Mouse (Mus musculus): ENCODE measurements around the gene Mms19. TPM values are rescaled to one million over a fixed set of nuclear protein-coding genes. Genes with fewer than 3 reads are reported as not detected.

The Mms19 gene
- polyA plus RNA-seq (2014; fragmentation: Illumina TruSeq; extraction: RNeasy Lipid Tissue Mini Kit (QIAGEN cat#74804); ENCODE audit: low read depth, low replicate concordance), result 13.2 TPM

DNA sequence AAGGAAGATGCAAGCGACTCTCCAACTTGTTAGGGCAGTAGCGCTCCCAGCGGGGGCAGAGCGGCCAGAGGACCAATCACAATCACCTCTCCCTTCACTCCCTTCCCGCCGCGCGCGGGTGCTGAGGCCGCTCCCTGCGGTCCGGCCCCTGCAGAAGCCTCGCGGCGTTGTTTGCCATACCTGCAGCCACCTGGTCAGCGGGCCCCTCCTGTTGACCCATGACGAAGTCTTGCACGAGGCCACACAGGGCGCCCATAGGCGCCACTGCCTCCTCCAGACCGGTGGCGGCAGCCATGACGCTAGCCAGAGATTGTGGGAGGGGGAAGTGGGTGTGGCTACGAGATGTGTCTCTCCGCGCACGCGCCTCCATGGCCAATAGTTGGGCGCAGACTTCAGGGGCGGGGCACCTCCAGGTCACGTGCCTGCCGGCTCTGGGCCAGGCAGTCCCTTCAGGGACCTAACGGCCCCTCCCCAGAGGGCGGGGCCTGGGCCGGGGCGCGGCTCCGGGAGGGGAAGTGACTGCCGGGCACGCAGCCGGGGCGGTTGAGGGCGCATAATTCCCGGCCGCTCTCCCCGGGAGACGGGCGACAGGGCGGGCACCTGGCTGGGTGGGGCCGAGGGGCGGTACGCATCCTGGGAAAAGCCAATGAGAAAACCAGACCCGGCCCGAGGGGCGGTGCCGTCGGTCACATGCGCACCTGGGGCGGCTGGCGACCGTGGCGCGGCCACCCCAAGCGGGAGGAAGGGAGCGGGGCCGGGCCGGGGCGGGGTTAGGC lies at the start of gene Mms19:
Gene Mms19 (minus strand): TSS at position 339 of the 776 bp plus-strand sequence.

DNA sequence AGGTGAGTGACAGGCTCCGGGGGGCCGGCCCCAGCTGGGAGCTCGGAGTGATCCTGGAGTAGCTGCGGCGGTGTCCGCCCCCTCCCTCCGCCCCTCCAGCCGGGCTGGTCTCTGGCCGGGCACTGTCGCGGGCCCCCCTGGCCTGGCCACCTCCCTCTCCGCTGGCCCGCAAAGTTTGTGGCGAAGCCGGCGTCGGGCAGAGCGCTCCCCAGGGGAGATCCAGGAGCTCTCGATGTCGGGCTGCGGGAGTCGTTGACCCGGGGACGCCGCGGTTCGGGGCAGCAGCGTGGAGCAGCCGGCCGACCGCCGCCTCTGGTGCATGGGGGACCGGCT lies 604 bp upstream of the Mms19 start, which contains the start of gene Ubtd1:
Gene Ubtd1 (plus strand): TSS at position 169 of the 333 bp plus-strand sequence.

DNA sequence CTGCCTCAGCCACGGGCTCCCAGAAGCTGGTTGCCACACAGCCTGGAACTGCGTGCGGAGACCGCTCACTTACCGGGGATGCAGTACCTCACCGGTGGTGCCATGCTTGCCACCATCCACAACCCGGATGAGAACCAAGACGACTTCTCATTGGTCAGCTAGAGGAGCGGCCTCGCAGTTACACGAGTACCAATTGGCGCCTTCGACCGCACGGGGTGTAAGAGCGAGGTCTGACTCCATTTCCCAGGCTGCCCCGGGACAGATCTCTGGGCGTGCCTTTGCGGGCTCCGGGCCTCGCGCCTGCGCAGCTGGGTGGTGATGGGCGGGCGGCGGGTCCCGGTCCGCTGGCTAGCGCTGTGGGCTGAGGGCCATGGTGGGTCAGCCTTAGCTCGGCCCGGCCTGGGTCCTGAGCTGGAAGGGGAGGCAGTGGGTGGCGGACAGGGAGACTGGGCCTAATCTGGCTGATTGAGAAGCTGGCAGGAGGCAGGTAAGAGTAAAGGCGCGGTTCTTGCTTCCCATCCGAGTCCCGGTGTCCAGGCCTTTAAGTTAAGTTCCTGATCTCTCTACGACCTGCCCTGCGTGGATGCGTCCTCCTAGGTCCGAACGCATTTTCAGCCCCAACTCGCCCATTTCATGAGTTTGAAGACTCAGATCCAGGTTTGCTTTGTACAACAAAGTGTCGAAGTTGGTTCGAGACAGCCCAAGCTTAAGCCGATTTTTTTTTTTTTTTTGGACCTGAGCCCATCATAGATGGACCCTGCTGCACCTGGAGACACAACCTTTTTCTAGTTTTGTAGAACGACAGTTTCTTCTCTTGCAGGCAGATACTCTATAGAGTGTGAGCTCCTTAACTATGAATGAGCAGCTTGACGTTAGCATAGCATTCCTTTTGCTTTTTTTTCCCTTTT lies 47.5 kb downstream of the Mms19 start, which contains the start of the genes Exosc1 and Zdhhc16:
Gene Exosc1 (minus strand): TSS at position 245 of the 908 bp plus-strand sequence.
Gene Zdhhc16 (plus strand): TSS at position 302 of the 908 bp plus-strand sequence.

DNA sequence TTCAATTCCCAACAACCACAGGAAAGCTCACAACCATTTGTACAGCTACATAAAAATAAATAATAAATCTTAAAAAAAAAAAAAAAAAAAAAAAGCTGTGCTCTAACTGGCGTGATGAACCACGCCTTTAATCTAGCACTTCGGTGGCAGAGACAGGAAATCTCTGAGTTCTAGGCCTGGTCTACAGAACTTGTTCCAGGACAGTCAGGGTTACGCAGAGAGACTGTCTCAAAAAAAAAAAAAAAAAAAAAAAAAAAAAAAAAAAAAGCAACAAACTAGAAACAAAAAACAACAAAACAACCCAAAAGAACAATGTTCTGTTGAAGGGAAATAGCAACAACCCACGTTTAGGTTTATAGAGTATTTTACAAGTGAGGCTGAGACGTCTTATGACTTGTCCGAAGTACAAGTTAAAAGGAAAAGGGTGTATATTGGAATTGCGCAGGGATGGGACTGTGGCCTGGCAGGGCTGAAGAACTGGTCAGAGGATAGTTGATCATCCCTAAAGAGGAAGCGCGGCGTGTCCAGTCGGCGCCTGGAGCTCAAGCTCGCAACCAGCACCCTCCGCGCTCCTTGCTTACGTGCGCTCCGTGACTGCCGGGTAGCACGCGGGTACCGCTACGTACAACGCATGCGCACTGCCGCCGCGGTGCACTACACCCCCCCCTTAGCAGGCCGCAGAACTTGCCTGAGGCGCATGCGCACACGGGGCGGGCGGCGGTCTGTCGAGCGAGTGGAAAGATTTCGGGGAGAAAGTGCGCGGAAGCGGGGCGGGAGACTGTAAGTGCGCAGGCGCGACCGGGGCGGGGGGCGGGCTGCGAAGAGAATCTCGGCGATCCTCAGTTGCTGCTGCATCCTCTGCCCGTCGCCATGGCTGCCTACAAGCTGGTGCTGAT lies 69.5 kb downstream of the Mms19 start, which contains the start of gene Pgam1:
Gene Pgam1 (plus strand): TSS at position 746 of the 896 bp plus-strand sequence.

DNA sequence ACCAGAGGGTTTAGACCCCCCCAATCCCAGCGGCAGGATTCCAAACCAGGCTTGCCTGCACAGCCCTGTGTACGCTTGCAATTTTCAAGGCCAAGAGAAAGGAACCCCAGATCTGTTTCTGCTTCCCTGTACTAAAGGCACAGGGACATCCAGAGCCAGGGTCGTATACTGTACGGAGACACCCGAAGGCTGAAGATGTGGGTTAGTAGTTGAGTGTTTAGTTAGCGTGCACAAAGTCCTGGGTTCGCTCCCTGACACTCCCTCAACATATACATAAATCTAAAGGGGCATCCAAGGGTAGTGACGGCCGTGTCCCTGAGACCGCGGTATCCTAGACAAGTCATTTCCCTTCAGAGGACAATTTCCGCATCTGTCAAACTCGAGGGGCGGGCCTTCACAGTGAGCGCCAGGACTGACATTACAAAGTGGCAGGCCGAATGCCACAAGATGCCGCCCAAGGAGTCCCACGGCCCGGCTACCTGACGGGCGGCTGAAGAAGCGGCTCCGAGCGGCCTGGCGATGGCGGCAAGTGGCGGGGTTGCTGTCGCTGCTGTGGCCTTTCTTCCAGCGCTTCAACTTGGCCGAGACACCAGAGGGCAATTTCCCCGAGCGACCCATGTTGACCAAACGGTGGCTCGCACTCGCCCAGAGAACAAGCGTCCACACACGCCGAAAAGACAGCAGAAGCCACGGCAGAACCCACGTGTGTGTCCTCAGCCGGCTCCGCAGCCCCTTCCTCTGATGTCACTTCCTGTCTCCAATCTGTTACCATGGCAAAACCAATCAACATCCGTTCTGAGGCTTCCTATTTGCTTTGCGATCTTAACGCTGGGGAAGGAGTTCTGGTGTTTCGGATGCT lies 85.3 kb downstream of the Mms19 start, which contains the start of gene Rrp12:
Gene Rrp12 (minus strand): TSS at position 714 of the 859 bp plus-strand sequence.

Other genes starting within 250 kb of the Mms19 start
- gene Slit1, start 237.5 kb downstream of the Mms19 start, polyA plus RNA-seq (2014; fragmentation: Illumina TruSeq; extraction: RNeasy Lipid Tissue Mini Kit (QIAGEN cat#74804); ENCODE audit: low read depth, low replicate concordance), result 0.41 TPM
- 5.7 TPM for gene Arhgap19, start 179.1 kb downstream of the Mms19 start, polyA plus RNA-seq (2014; fragmentation: Illumina TruSeq; extraction: RNeasy Lipid Tissue Mini Kit (QIAGEN cat#74804); ENCODE audit: low read depth, low replicate concordance)
- 1.3 TPM for gene Frat1, start 151.2 kb downstream of the Mms19 start, polyA plus RNA-seq (2014; fragmentation: Illumina TruSeq; extraction: RNeasy Lipid Tissue Mini Kit (QIAGEN cat#74804); ENCODE audit: low read depth, low replicate concordance)
- 1.4 TPM for gene Frat2, start 133.0 kb downstream of the Mms19 start, polyA plus RNA-seq (2014; fragmentation: Illumina TruSeq; extraction: RNeasy Lipid Tissue Mini Kit (QIAGEN cat#74804); ENCODE audit: low read depth, low replicate concordance)
- gene Rrp12, start 85.0 kb downstream of the Mms19 start, polyA plus RNA-seq (2014; fragmentation: Illumina TruSeq; extraction: RNeasy Lipid Tissue Mini Kit (QIAGEN cat#74804); ENCODE audit: low read depth, low replicate concordance), result 0.70 TPM
- 980 TPM for gene Pgam1, start 69.2 kb downstream of the Mms19 start, polyA plus RNA-seq (2014; fragmentation: Illumina TruSeq; extraction: RNeasy Lipid Tissue Mini Kit (QIAGEN cat#74804); ENCODE audit: low read depth, low replicate concordance)
- gene Exosc1, start 47.7 kb downstream of the Mms19 start, polyA plus RNA-seq (2014; fragmentation: Illumina TruSeq; extraction: RNeasy Lipid Tissue Mini Kit (QIAGEN cat#74804); ENCODE audit: low read depth, low replicate concordance), result 33.2 TPM
- gene Zdhhc16, start 47.7 kb downstream of the Mms19 start, polyA plus RNA-seq (2014; fragmentation: Illumina TruSeq; extraction: RNeasy Lipid Tissue Mini Kit (QIAGEN cat#74804); ENCODE audit: low read depth, low replicate concordance), result 30.8 TPM
- gene Ubtd1, start 606 bp upstream of the Mms19 start, polyA plus RNA-seq (2014; fragmentation: Illumina TruSeq; extraction: RNeasy Lipid Tissue Mini Kit (QIAGEN cat#74804); ENCODE audit: low read depth, low replicate concordance), result 0.52 TPM
- not detected for gene Ankrd2, start 54.8 kb upstream of the Mms19 start, polyA plus RNA-seq (2014; fragmentation: Illumina TruSeq; extraction: RNeasy Lipid Tissue Mini Kit (QIAGEN cat#74804); ENCODE audit: low read depth, low replicate concordance)
- gene Hoga1, start 64.5 kb upstream of the Mms19 start, polyA plus RNA-seq (2014; fragmentation: Illumina TruSeq; extraction: RNeasy Lipid Tissue Mini Kit (QIAGEN cat#74804); ENCODE audit: low read depth, low replicate concordance), result 0.35 TPM
- gene 4933411K16Rik, start 71.1 kb upstream of the Mms19 start, polyA plus RNA-seq (2014; fragmentation: Illumina TruSeq; extraction: RNeasy Lipid Tissue Mini Kit (QIAGEN cat#74804); ENCODE audit: low read depth, low replicate concordance), result not detected
- gene Morn4, start 105.2 kb upstream of the Mms19 start, polyA plus RNA-seq (2014; fragmentation: Illumina TruSeq; extraction: RNeasy Lipid Tissue Mini Kit (QIAGEN cat#74804); ENCODE audit: low read depth, low replicate concordance), result 2.4 TPM
- 13.7 TPM for gene Pi4k2a, start 109.3 kb upstream of the Mms19 start, polyA plus RNA-seq (2014; fragmentation: Illumina TruSeq; extraction: RNeasy Lipid Tissue Mini Kit (QIAGEN cat#74804); ENCODE audit: low read depth, low replicate concordance)
- 8.3 TPM for gene Avpi1, start 147.9 kb upstream of the Mms19 start, polyA plus RNA-seq (2014; fragmentation: Illumina TruSeq; extraction: RNeasy Lipid Tissue Mini Kit (QIAGEN cat#74804); ENCODE audit: low read depth, low replicate concordance)
- 11.5 TPM for gene Marveld1, start 166.2 kb upstream of the Mms19 start, polyA plus RNA-seq (2014; fragmentation: Illumina TruSeq; extraction: RNeasy Lipid Tissue Mini Kit (QIAGEN cat#74804); ENCODE audit: low read depth, low replicate concordance)
- gene Zfyve27, start 182.8 kb upstream of the Mms19 start, polyA plus RNA-seq (2014; fragmentation: Illumina TruSeq; extraction: RNeasy Lipid Tissue Mini Kit (QIAGEN cat#74804); ENCODE audit: low read depth, low replicate concordance), result 8.1 TPM
- gene Sfrp5, start 221.1 kb upstream of the Mms19 start, polyA plus RNA-seq (2014; fragmentation: Illumina TruSeq; extraction: RNeasy Lipid Tissue Mini Kit (QIAGEN cat#74804); ENCODE audit: low read depth, low replicate concordance), result not detected

Data from adrenal gland, adult 10 weeks (tissue).